Mouse (Mus musculus) heart, postnatal 10 days (tissue): Measurements from ENCODE around the gene Tbcc. TPM values are rescaled to one million over a fixed set of nuclear protein-coding genes. Genes with fewer than 3 reads are reported as not detected.
A peak's percentile ranks its signal among the peaks of the same experiment; 100 is the strongest.

ENCODE experiments used
- DNase-seq, 2 experiments: peaks; one replicate each; pipeline ENCODE4 v3.0.0; 2021
- intact Hi-C: fragments of 180-260 bp; cut with DNase I; formaldehyde crosslinking; loops from one replicate; pipeline ENCODE4 v1.15.1; 2025
- total RNA-seq, 2 experiments: library from RNA; stranded (reverse); gene quantifications; 2 replicates each; pipeline ENCODE4 v1.2.3; 2021

Gene Tbcc
- total RNA-seq, 2 experiments from 2014 or later, result 21.1 to 24.0 TPM

DNA sequence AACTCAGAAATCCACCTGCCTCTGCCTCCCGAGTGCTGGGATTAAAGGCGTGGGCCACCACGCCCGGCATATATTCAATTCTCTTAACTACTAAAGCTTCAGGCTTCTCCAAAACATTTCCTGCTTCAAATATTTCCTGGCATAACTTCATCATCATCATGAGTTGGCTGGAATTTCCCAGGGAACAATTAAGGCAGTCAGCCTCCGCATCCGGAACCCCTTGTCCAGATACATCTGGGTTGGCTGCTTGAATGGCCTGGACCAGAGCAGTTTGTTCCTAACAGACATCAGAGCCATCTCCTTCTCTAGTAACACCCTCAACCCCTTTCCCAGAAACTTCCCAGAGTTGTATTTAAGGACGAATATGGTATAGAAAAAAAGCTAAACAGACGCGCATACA lies 4.9 kb downstream of the Tbcc start:
- peak; percentile 53 to 55 for DNase-seq
- intact Hi-C loops, result no loop called here

DNA sequence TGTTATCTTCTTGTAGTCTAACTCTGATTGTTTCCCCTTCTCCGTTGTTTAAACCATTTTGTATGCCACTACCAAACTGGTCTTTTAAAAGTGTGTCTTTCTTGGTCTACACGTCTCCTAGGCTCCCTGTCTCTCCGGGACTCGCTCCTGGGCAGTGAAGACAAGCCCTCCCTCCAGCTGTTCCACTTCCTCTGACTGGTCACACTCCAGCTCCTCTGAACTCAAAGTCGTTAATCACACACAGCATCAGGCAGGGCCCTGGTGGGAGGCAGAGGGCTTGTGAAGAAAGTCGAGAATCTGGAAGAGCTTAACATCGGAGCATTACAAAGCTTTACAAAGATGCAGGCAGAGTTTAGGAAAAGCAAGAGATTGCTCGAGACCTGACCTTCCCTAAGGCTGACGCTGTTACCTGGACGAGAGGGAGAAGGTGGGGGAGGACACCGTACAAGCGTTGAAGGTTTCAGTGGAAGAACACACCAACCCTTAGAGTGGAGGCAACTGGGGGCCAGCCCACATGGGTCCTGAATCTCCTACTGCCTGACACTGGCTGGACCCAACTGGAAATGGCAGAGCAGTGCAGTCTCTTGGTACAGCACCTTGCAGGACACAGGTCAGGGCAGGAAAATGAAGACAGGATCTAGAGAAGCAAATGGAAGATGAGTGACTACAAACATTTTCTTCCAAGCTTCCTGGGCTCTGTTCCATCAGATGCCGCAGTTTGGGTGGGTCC lies 6.9 kb downstream of the Tbcc start:
- intact Hi-C loops, result no loop called here
- peak in 1 of 2 experiments; percentile 49 for DNase-seq

DNA sequence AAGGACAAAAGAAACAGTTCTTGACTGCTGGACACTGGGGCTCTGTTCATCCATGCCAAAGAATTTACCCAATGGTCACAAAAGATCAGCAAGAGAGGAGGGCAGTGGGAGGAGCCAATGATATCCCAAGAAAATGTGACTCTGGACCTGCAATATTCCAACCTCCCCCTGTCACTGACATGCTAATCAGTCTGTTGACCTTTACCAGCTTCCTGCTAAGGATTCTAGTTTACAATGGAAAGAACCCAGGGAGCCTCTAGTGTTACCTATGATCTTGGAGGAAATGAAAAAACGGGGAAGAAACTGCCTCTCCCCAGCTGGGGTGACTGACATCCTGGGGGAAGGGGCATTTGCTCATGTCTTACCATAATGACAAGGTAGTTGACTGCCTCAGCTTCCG lies 10.5 kb downstream of the Tbcc start:
- intact Hi-C loops, result no loop called here
- DNase-seq, result no peak

DNA sequence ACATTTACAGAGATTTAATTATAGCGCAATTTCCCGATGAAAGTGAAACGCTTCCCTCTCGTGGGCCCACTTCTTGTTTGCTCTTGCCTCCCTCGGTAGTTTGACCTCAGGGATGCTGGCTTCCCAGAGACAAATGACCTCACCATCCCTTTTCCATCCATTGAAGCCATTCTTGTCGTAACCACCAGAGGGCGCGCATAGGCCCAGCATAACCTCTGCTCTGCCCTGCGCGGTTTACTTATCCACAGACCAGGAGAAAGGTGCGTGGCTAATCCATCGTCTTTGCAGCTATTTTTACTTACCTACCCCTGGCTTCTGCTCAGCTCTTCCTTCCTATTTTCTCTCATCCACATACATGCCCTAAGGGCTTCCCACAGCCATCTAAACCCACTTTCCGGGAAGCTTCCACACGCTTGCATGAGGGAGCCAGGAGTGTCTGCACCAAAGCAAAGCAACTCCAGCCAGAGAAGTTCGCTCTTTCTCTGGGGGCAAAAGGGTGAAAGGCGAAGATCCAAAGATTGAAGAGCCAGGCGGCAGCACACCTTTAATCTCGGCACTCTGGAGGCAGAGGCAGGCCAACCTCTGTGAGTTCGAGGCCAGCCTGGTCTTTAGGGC lies 13.5 kb downstream of the Tbcc start:
- peak; percentile 86 to 91 for DNase-seq
- intact Hi-C loops, result no loop called here

DNA sequence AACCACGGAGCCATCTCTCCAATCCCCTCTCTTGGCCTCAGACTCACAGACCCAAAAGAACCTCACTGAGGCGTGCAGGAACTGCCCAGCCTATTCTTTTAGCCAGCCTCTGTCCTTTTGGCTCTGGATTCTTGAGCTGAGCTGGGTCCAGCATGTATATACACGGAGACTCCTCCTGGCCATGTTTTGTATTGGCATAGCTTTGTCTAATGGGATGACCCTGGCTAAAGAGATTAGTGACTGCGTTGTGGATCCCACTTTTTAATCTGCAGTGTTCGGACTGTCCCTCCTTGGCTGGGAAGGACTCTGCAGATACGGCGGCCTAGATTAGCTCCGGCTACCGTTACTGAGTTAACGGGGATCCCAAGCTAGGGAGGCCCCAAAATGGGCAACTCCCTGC lies 19.7 kb downstream of the Tbcc start, which contains the start of gene Prph2:
Prph2 (plus strand) TSS at position 274 of the 400 bp plus-strand sequence.
- intact Hi-C loops, result no loop called here
- DNase-seq, result no peak

DNA sequence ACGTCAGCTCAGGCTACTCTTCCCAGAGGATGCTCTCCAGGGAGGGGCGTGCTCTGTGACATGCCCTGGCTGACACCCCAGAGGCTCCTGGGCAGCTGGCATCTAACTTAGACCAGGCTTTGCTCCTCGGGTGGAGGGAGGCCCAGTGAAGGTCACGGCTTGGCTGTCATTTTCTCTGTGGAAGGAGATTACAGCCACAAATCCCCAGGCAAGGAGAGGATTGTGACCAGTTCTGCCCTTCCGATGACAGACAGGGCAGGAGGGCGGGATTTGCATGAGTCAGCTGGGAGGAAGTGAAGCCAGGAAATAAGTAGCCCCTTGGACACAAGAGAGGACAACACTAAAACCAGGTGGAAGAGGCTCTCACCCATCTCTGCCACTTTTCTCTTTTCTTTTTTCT lies 21.8 kb downstream of the Tbcc start:
- intact Hi-C loops, result no loop called here
- DNase-seq, result peak; percentile 43 to 59

DNA sequence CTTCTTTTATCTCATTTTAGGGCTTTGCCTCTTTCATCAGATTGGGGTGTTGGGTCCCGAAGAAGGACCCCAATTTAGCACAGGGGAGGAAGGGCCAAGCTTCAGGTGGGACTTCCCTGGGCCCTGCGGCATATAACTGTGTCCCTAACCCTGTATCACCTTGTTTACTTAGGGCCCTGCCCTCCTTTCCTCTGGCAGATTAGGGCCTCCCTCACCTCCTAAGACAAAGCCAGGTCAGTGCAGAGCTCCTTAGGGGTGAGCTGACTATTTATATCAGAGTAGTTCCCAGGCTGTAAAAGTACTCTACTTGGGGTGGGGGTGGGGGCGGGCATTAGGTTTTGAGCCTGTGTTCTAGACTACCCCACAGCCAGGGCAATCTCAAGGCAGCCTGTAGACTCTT lies 24.6 kb downstream of the Tbcc start:
- no peak for DNase-seq
- intact Hi-C loops, result no loop called here

DNA sequence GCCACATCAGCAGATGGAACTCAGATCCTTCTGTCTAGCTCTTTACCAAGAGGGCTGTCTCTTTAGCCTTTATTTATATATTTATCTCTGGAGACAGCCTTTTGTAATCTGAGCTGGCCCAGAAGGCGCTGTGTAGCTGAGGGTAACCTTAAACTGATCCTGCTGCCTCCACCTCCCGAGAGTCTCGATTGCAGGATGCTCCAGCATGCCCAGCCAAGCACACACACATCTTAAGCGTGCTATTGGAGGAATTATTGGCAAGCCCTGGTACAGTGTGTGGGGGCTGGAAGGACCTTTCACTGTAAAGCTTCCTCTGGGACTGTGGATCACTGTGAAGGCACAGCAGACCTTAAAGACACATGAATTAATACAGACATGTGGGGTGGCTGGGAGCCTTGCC lies 28.5 kb downstream of the Tbcc start:
- no peak for DNase-seq
- intact Hi-C loops, result no loop called here

DNA sequence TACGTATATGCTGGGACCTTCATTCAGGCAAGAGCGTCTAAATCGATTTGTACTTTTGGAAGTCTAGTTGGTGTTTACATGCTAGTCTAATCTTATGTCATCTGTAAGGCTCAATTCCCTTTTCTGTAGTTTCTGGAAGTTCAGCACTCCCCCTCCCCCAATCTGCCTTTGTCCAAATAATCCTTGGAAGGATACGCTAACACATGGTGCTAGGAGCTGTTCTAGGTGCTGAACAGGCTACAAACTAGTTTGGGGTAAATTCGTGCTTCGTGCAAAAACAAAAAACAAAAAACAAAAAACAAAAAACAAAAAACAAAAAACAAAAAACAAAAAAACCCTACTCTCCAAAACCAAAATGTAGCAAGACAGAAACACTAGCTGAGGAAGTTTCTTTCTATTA lies 30.4 kb downstream of the Tbcc start:
- intact Hi-C loops, result no loop called here
- DNase-seq, result peak in 1 of 2 experiments; percentile 30

DNA sequence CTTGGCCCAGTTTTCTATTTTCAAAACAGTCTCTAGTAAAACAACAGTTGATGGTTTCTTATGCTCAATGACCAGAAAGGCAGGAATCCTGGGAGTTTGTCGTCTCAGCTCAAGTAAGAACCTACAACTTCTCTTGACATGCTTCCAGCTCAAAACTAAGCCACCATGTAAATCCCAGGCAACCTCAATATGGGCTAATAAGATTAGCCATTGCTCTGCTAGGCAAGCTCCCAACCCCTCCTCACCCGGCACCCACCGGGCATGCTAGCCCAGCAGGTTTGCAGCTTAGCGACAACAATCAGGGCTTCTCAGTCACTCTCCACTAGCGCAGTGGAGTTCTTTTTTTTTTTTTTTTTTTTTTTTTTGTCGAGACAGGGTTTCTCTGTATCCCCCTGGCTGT lies 35.7 kb downstream of the Tbcc start:
- intact Hi-C loops, result no loop called here
- no peak for DNase-seq

DNA sequence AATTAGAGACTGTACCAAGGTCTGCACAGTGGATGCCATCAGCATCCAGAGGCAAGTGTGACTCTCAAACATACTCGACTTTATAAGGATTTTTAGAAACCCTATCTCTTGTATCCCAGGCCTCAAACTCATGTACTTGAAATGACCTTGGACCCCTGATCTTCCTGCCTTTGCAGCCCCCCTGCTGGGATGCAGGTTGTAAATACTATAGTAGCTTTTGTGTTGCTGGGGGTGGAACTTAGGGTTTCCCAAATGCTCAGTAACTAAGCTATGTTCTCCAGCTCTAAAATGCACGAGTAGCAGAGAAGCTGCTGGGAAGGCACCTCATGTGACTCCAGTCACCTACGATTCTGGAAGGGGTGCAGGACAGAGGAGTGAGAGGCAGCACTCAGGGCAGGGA lies 36.5 kb downstream of the Tbcc start:
- intact Hi-C loops, result no loop called here
- DNase-seq, result no peak

DNA sequence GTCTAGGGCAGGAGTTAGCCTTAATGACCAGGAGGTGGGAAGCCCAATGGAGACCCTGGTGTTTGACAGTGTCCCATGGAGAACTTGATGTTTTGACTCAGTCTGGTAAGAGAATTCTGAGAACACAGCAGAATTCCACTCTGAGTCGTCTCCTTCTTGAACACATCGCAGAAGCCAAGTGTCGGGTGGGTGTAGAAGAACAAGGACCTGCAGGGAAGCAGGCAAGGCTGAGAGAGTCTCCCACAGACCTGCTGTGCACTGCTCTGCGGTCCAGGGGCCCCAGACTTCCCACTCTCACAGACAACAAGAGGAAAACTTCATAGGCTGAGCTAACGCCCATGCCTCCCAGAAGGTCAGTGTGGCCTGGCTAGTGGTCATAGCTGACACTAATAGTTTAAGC lies 37.3 kb downstream of the Tbcc start:
- intact Hi-C loops, result no loop called here
- no peak for DNase-seq

DNA sequence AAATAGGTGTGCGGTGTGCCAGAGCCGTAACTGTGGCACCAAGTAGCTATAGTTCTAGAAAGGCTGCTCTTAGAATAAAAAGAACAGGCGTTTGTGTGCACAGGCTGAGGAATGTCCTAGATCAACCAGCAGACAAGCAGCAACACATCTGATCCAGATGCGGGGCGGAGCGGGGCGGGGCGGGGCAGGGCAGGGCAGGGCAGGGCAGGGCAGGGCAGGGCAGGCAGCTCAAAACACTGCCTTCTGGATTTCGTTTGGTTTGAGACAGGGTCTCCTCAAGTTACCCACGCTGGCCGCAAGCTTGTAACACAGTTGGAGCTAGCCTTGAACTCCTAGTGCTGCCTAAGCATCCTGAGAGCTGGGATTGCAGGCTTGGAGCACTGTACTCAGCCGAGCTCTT lies 38.8 kb downstream of the Tbcc start:
- intact Hi-C loops, result no loop called here
- no peak for DNase-seq

DNA sequence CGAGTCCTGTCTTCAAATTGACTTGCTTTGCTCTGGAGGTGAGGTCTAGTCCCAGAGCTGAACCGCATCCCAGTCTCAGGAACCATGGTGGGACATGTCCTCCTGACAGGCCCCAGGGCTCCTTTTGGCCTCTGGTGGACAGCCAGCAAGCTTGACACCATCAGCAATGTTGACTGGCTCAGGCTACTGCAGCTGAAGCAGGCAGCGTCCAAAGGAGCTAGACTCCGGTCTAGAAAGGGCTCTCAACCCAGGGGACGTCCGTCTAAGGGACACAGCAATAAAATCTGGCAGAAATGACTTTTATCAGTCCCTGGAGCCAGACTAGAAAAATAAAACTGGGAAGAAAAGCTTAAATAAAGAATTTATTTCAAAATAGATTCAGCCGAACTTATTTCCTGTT lies 39.4 kb downstream of the Tbcc start:
- intact Hi-C loops, result no loop called here
- no peak for DNase-seq

DNA sequence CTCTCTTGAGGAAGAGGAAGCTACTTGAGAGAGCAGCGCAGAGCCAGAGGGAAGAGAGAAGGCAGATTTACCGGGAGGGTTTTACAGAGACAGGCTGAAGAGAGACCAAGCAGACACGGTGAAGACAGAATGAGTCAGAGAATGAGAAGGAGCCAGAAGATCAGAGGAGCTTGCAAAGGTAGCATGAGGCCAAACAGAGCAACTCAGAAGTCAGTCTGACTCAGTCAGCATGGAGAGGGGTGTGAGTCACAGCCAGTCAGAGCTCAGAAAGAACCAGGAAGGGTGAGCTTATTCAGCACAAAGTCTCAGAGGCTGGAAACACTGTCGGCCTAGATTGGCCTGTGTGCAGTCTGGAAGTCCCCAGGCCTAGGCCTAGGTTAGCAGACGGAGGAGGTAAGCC lies 42.5 kb downstream of the Tbcc start:
- DNase-seq, result no peak
- intact Hi-C loops, result loop anchor here (1.0 kb wide), 1 partner anchor 100 kb away; no protein-coding TSS in a partner anchor

DNA sequence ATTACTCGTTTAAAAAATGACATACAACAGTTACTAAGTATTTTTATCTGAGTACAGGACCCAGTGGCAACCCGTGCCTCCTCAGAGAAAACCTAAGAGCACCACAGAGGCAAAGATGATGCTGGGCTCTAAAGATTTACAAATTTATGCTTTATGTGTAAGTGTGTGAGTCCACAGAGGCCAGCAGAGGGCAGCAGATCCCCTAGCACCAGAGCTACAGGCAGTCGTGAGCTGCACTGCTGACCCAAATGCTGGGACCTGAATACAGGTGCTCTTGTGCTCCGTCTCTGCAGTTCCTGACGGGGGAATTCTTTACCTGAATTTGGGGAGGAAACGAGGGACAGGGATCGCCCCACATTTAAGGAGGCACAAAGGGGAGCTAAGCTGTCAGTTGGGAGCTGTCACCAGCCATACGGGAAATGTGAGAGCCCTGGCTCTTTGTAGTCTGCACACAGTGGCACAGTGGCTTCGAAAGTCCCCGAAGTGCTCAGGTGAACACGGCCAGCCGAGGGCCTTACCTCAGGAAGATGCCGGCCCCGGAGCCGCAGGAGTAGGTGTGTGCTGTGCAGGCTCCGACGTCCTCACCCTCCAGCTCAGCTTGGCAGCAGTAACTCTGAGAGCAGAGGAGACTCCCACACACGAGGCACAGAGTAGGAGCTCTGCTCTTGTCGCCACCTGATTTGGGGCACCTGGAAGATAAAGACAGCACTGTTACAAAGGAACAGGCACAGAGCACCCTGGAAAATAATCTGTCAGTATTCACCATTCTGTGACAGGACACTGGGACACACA lies 43.3 kb downstream of the Tbcc start:
- peak; percentile 52 to 69 for DNase-seq
- intact Hi-C loops, result loop anchor here (1.0 kb wide), 1 partner anchor 100 kb away; no protein-coding TSS in a partner anchor

DNA sequence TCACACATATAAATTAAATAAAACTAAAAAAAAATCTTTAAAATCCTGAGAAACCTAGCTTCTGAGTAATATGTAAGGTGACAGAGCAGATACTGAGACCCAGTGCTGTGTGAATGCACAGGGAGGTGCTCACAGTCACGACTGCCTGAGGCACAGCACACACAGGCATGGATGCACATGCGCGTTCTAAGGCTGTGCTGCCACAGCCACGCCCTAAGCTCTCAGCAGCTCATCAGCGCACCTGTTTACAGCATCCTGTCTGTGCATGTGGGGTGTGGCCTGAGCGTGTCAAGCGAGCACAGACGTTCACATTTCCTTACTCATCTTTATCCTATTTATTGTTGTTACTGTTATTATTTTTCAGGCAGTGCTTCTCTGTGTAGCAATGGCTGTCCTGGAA lies 50.0 kb downstream of the Tbcc start:
- intact Hi-C loops, result no loop called here

More for the DNA sequence above, 50.0 kb downstream of the Tbcc start:
- no peak for DNase-seq

Other genes starting within 250 kb of the Tbcc start
- gene Klc4, start 244.7 kb upstream of the Tbcc start, total RNA-seq, result 10 to 100 TPM; 23.8 to 28.2 TPM
- gene Mrpl2, start 244.5 kb upstream of the Tbcc start, total RNA-seq, result 100 to 1,000 TPM; 117 to 122 TPM
- gene Cul7, start 240.3 kb upstream of the Tbcc start, total RNA-seq, result 10 to 100 TPM; 56.1 to 62.2 TPM
- gene Rrp36, start 216.3 kb upstream of the Tbcc start, total RNA-seq, result 10 to 100 TPM; 12.9 to 19.0 TPM
- 10 to 100 TPM; 62.3 to 67.2 TPM for gene Mea1, start 211.9 kb upstream of the Tbcc start, total RNA-seq
- 100 to 1,000 TPM; 152 to 160 TPM for gene Klhdc3, start 209.8 kb upstream of the Tbcc start, total RNA-seq
- gene Ppp2r5d, start 185.6 kb upstream of the Tbcc start, total RNA-seq, result 10 to 100 TPM; 36.5 to 38.5 TPM
- 10 to 100 TPM; 18.9 to 19.9 TPM for gene Pex6, start 179.2 kb upstream of the Tbcc start, total RNA-seq
- under 1 TPM; 0.32 to 0.93 TPM for gene Gnmt, start 161.5 kb upstream of the Tbcc start, total RNA-seq
- gene Cnpy3, start 138.5 kb upstream of the Tbcc start, total RNA-seq, result 10 to 100 TPM; 23.9 to 25.8 TPM
- gene Ptcra, start 127.0 kb upstream of the Tbcc start, total RNA-seq, result not detected
- gene 2310039H08Rik, start 118.0 kb upstream of the Tbcc start, total RNA-seq, result 10 to 100 TPM; 26.8 to 28.2 TPM
- 10 to 100 TPM; 58.6 to 69.7 TPM for gene Rpl7l1, start 108.0 kb upstream of the Tbcc start, total RNA-seq
- 10 to 100 TPM; 12.7 to 15.4 TPM for gene Bicral, start 32.2 kb upstream of the Tbcc start, total RNA-seq
- not detected for gene Prph2, start 19.8 kb downstream of the Tbcc start, total RNA-seq
- gene Ubr2, start 119.9 kb downstream of the Tbcc start, total RNA-seq, result 10 to 100 TPM; 55.6 to 64.8 TPM